Comparison of ENCODE assay signal across 12 mouse cellular contexts in the genomic region with DNA sequence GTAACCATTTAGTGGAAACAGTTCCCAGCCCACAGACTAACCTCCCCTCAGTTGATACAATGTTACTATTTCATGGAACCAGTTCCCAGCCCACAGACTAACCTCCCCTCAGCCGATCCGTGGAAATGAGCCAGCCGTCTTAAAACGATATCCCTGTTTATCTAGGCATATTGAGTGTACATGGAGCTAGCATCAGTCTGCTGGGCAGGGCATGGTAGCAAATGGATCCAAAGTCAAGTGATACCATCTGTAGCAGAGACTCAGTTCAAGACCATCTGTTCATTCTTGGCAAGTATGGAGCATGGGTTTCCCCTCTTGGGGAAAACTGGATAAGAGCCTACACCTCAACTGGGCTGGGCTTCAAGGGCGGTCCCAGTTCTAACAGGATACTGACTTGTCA. TPM values are rescaled to one million over a fixed set of nuclear protein-coding genes. Genes with fewer than 3 reads are reported as not detected.
DNase-seq lines count a peak whose midpoint lies in the region; ATAC-seq lines count a peak whose summit lies in the region.
"Had no signal": no experiment of that assay in that cellular context is flagged by ENCODE, and none has a peak within 500 bp of the region (broad histone marks: within the 10 kb centered on the region; RNA-seq: fewer than 3 reads in every experiment).

No protein-coding gene starts in this region.

- no peak overlapping the region for H3K4me3 ChIP-seq in heart, embryonic 12.5 days
- no peak overlapping the region for H3K4me3 ChIP-seq in limb, embryonic 10.5 days
- H3K4me3 ChIP-seq: embryonic facial prominence, embryonic 12.5 days had no signal

- H3K27me3 ChIP-seq in heart, embryonic 12.5 days (replicated peaks), result no peaks in the 10 kb centered on the region
- H3K27me3 ChIP-seq in limb, embryonic 10.5 days (ENCODE audit: low read depth, poor library complexity, severe bottlenecking), result no peaks in the 10 kb centered on the region
- H3K27me3 ChIP-seq: embryonic facial prominence, embryonic 12.5 days had no signal

- no peak overlapping the region for H3K4me2 ChIP-seq in heart, embryonic 12.5 days
- H3K4me2 ChIP-seq: embryonic facial prominence, embryonic 12.5 days had no signal

- ATAC-seq in heart, embryonic 12.5 days (ENCODE audit: insufficient number of reproducible peaks, low FRiP score), result no peak
- ATAC-seq: CD4-positive, CD25-positive, alpha-beta regulatory T cell, adult 4 months; lung, postnatal 0 days had no signal

- peak; percentile 7 for DNase-seq in heart, adult 8-10 months (ENCODE audit: low spot score)
- DNase-seq in brain, embryonic 18.5 days (ENCODE audit: low read depth, low spot score), result peak; percentile 32
- peak; percentile 66 to 77 for DNase-seq in cerebellum, postnatal 25 days
- DNase-seq in limb, embryonic 10.5 days (ENCODE audit: low spot score), result peak; percentile 6
- DNase-seq in gastrocnemius, postnatal 25 days, result no peak
- no peak for DNase-seq in gastrocnemius, postnatal 4 days (ENCODE audit: low spot score in 2 of 2)
- no peak for DNase-seq in thymus, postnatal 14 days
- DNase-seq: kidney, adult 2 months had no signal

- no peaks in the 10 kb centered on the region for H3K36me3 ChIP-seq in heart, embryonic 12.5 days
- H3K36me3 ChIP-seq in limb, embryonic 10.5 days, result no peaks in the 10 kb centered on the region
- H3K36me3 ChIP-seq: embryonic facial prominence, embryonic 12.5 days had no signal

- no peak overlapping the region for H3K9ac ChIP-seq in heart, embryonic 12.5 days
- H3K9ac ChIP-seq: embryonic facial prominence, embryonic 12.5 days had no signal

- no peaks in the 10 kb centered on the region for H3K4me1 ChIP-seq in heart, embryonic 12.5 days (replicated peaks)
- H3K4me1 ChIP-seq in limb, embryonic 10.5 days, result peaks cover 4% of the 10 kb centered on the region; the same call in 1 of the 2 replicates

- 84% methylated on average over 5 of the region's 5 CpGs for WGBS in heart, embryonic 12.5 days
- 96% methylated on average over 5 of the region's 5 CpGs for WGBS in limb, embryonic 10.5 days

- H3K27ac ChIP-seq in heart, embryonic 12.5 days (ENCODE audit: poor library complexity, severe bottlenecking), result no peak overlapping the region
- H3K27ac ChIP-seq in limb, embryonic 10.5 days, result no peak overlapping the region
- H3K27ac ChIP-seq: embryonic facial prominence, embryonic 12.5 days had no signal

- no peaks in the 10 kb centered on the region for H3K9me3 ChIP-seq in heart, embryonic 12.5 days (replicated peaks)
- no peaks in the 10 kb centered on the region for H3K9me3 ChIP-seq in limb, embryonic 10.5 days (replicated peaks)
- H3K9me3 ChIP-seq: embryonic facial prominence, embryonic 12.5 days had no signal

RNA-seq across cellular contexts. Expression of a gene that starts 44.2 kb away (rescaled TPM):
- total RNA-seq in heart, adult 8-10 months (2022), result 10 to 100 TPM; 48.8 to 54.3 (median 53.0) TPM
- 46.8 and 47.3 TPM in 2 replicates for polyA plus RNA-seq in heart, embryonic 12.5 days (2016; fragmentation: Nextera tagmentation; extraction: Ambion mirVana)
- polyA plus RNA-seq in limb, embryonic 10.5 days (2016; fragmentation: Nextera tagmentation; extraction: Ambion mirVana), result 46.1 and 59.4 TPM in 2 replicates
- 10 to 100 TPM; 49.5 to 51.7 TPM for total RNA-seq in gastrocnemius, postnatal 25 days (2021)
- 10 to 100 TPM; 65.9 to 72.9 TPM for total RNA-seq in gastrocnemius, postnatal 4 days (2021)

Comparison
In these comparisons a context has a peak if more than half of its experiments do, and no peak if none do; other contexts are left out.
1. DNase-seq: peak in heart, adult 8-10 months (single experiment), brain, embryonic 18.5 days (single experiment), cerebellum, postnatal 25 days (2 of 2) and limb, embryonic 10.5 days (single experiment); none in gastrocnemius, postnatal 25 days (single experiment), gastrocnemius, postnatal 4 days (0 of 2) and thymus, postnatal 14 days (single experiment).